Mouse (Mus musculus): ENCODE data around the gene Cited4.

The Cited4 gene

GRCm38 (mm10) chr4:120666358-120667024 lies at the start of gene Cited4:
Gene Cited4 (plus strand): TSS chr4:120666572.
- no peak for DNase-seq (ENCODE audit: low read depth)

- DNase-seq (ENCODE audit: low read depth): peak; percentile 43
These were observed 38.6 kb upstream of the Cited4 start for GRCm38 (mm10) chr4:120627728-120628127.

- no peak for DNase-seq (ENCODE audit: low read depth)
These were observed 36.0 kb upstream of the Cited4 start for GRCm38 (mm10) chr4:120630218-120630931.

- DNase-seq (ENCODE audit: low read depth): no peak
These were observed 34.5 kb upstream of the Cited4 start for GRCm38 (mm10) chr4:120631828-120632227.

- no peak for DNase-seq (ENCODE audit: low read depth)
These were observed 31.0 kb upstream of the Cited4 start for GRCm38 (mm10) chr4:120635351-120635750.

- DNase-seq (ENCODE audit: low read depth): no peak
These were observed 24.4 kb upstream of the Cited4 start for GRCm38 (mm10) chr4:120641946-120642345.

GRCm38 (mm10) chr4:120643899-120644298 lies 22.5 kb upstream of the Cited4 start:
- DNase-seq (ENCODE audit: low read depth): no peak

GRCm38 (mm10) chr4:120649369-120650207 lies 16.8 kb upstream of the Cited4 start:
- DNase-seq (ENCODE audit: low read depth): no peak

GRCm38 (mm10) chr4:120650208-120650592 lies 16.2 kb upstream of the Cited4 start:
- DNase-seq (ENCODE audit: low read depth): no peak

- no peak for DNase-seq (ENCODE audit: low read depth)
These were observed 10.5 kb upstream of the Cited4 start for GRCm38 (mm10) chr4:120655898-120656297.

- DNase-seq (ENCODE audit: low read depth): no peak
These were observed 5.9 kb upstream of the Cited4 start for GRCm38 (mm10) chr4:120660485-120660884.

- no peak for DNase-seq (ENCODE audit: low read depth)
These were observed 1.8 kb upstream of the Cited4 start for GRCm38 (mm10) chr4:120664601-120665000.

- no peak for DNase-seq (ENCODE audit: low read depth)
These were observed 1.1 kb upstream of the Cited4 start for GRCm38 (mm10) chr4:120665144-120665700.

- no peak for DNase-seq (ENCODE audit: low read depth)
These were observed 590 bp upstream of the Cited4 start for GRCm38 (mm10) chr4:120665782-120666181.

GRCm38 (mm10) chr4:120667045-120667501 lies 701 bp downstream of the Cited4 start:
- DNase-seq (ENCODE audit: low read depth): no peak

GRCm38 (mm10) chr4:120667555-120667954 lies 1.2 kb downstream of the Cited4 start:
- DNase-seq (ENCODE audit: low read depth): no peak

GRCm38 (mm10) chr4:120668551-120668950 lies 2.2 kb downstream of the Cited4 start:
- no peak for DNase-seq (ENCODE audit: low read depth)

- no peak for DNase-seq (ENCODE audit: low read depth)
These were observed 3.2 kb downstream of the Cited4 start for GRCm38 (mm10) chr4:120669585-120669984.

GRCm38 (mm10) chr4:120671046-120671445 lies 4.7 kb downstream of the Cited4 start:
- no peak for DNase-seq (ENCODE audit: low read depth)

- peak; percentile 20 for DNase-seq (ENCODE audit: low read depth)
These were observed 7.2 kb downstream of the Cited4 start for GRCm38 (mm10) chr4:120673606-120674005.

- DNase-seq (ENCODE audit: low read depth): no peak
These were observed 8.5 kb downstream of the Cited4 start for GRCm38 (mm10) chr4:120674775-120675451.

GRCm38 (mm10) chr4:120675640-120676039 lies 9.3 kb downstream of the Cited4 start:
- DNase-seq (ENCODE audit: low read depth): no peak
